Mouse (Mus musculus) spleen, postnatal 14 days (tissue): ENCODE data around the gene S1pr4.
A peak's percentile ranks its signal among the peaks of the same experiment; 100 is the strongest.

ENCODE experiments used
- DNase-seq, 2 experiments: peaks; one replicate each; pipeline ENCODE4 v3.0.0; 2021 to 2022; ENCODE audit warnings: low spot score in 2 of 2

S1pr4 gene

GRCm38 (mm10) chr10:81464405-81465264 is 35.3 kb downstream of the S1pr4 start:
- DNase-seq: peak; percentile 14 to 31

GRCm38 (mm10) chr10:81463531-81463930 is 36.4 kb downstream of the S1pr4 start:
- DNase-seq: no peak

DNA sequence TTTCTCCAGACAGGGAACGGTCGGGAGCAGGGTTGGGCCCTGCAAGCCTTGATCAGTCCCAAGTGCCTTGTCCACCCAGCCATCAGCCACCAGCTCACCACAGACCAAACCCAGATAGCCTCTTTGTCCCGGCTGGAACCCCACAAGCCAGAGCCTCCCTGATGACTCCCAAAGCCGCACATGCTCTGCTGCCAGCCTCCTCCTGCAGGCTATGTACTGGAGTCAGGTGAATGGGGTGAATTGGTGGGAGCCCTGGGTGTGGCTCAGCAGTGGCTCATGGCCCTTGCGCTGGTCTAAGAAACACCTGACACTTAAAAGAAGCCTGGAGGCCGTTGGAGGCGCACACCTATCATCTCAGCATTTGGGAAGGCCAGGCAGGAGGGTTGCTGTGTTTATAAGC is 37.0 kb downstream of the S1pr4 start:
- peak in 1 of 2 experiments; percentile 6 for DNase-seq

DNA sequence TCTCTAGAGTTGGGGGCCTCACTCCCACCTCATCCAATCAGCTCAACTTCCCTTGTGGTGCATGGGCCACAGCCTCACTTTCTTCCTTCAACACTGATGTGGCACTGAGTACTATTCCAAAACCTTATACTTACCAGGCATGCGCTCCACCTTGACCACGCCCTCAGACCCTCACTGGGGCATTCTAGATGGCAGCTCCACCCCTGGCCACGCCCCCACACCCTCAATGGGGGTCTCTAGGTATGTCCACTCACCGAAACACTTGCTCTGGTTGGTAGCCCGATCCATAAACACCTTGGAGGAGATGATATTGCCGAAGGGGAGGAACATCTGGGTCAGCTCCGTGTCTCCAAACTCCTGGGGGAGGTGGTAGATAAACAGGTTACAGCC is 37.5 kb downstream of the S1pr4 start:
- DNase-seq: no peak

- DNase-seq: no peak
Observed at GRCm38 (mm10) chr10:81461673-81462414, 38.1 kb downstream of the S1pr4 start.

DNA sequence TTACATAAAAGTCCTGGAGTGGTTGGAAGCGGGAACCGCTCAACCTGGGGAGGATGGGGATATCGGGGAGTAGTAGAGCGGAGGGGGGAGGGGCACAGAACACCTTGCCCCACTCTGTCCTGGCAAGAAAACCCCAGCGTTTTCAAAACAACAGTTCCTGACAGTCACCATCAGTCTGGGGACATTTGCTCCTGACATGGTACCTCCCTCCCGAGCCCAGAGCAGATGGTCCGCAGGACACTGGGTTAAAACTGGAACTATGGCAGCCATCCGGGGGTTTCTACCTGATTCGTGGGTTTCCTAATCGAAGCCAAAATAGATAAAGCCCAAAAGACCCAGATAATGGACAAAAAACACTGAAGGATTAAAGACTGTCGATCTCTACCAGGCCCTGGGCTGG is 39.0 kb downstream of the S1pr4 start:
- DNase-seq: no peak

DNA sequence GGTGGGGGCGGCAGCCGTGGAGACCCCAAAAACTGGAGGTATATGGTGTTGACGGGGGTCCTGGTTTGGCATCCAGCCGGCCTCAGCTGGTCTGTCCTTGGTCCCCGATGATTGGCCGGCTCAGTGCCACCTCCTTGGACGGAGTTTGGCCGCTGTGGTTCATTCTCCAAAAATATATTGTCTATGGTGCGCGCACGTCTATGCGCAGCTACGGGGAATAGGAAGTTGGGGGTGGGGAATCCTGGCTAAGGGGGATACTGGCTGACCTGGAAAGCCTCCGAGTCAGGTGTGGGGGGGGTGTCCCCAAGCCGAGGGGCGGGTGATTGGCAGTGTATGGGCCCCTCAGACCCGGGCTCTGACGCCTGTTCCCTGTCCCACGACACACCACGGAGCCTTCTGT is 39.5 kb downstream of the S1pr4 start:
- DNase-seq: no peak

GRCm38 (mm10) chr10:81459399-81459798 is 40.5 kb downstream of the S1pr4 start:
- no peak for DNase-seq

GRCm38 (mm10) chr10:81458267-81458666 is 41.7 kb downstream of the S1pr4 start:
- DNase-seq: no peak

DNA sequence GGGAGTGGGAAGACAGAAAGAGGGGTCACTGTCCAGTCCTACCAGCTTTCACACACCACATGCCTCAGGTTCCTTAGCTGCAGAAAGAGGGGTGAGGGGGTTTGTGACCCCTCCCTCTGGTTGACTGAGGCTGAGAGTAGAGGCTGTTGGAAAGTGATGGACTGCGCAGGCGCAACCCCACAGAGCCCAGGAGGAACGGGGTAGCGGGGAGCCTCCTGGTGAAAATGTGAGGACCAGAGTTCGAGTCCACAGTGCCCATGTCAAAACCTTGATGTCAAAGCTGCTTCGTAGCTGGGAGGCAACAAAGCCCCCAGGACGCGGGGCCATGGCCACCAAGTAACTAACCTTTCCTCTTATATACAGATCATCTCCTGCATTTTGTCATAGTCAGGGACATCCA is 42.3 kb downstream of the S1pr4 start:
- no peak for DNase-seq

DNA sequence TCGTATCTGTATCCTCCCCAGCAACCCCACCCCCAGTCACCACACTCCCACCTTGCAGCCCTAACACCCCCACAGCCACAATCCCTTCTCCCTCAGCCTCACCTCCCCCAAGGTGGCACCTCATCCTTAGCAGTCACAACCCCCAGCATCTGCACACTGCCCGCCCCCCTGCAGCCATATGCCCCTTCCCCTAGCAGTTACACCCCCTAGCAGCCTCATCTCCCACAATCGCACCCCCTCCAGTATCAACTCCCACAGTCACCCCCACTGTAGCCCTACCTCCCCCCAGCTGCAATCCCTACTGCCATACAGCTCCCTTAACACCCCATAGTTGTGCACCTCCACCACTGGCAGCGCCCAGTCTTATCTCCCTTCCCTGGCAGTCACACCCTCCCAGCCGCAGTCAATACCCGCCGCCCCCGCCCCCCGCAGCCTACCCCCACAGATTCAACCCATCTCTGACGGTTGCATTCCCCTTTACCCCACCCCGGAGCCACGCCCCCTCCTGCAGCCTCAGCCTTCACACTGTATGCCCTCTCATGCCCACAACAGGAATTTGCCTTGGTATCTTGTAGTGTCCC is 42.9 kb downstream of the S1pr4 start:
- DNase-seq: no peak

GRCm38 (mm10) chr10:81455181-81455895 is 44.6 kb downstream of the S1pr4 start, which contains the start of gene Nfic:
Gene Nfic (minus strand): TSS chr10:81455635.
- DNase-seq: peak in 1 of 2 experiments; percentile 6

GRCm38 (mm10) chr10:81454106-81454505 is 45.8 kb downstream of the S1pr4 start:
- no peak for DNase-seq

DNA sequence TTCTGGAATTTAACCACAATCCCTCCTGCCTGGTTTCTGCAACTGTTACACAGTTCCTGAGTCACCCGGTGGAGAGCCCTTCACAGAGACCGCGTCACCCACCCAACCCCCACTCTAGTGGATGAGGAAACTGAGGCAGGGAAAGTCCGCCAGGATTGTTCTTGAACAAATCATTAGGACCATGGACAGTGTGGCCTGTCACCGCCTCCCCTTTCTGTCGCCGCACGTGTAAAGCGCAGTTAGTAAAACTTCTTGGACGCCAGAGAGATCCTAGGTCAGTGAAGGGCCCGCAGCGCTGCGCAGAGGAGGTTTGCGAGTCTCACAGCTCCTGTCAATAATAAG is 47.0 kb downstream of the S1pr4 start:
- DNase-seq: no peak

GRCm38 (mm10) chr10:81452237-81452946 is 47.5 kb downstream of the S1pr4 start:
- DNase-seq: no peak

DNA sequence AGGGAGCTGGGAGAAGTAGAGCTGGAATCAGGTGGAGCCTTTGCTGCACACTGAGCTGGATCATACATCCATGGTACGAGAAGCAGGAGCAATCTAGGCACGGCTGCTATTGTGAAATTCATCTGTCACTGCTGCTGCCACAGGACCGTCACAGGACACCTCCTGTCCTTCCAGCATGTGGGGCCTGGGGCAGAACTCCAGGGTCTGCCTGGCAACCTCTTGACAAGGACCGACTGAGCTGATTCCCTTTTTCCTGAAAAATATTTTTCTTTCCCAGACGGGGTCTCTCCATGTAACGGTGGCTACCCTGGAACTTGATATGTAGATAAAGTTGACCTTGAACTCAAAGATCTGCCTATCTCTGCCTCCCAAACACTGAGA is 48.6 kb downstream of the S1pr4 start:
- DNase-seq: no peak

DNA sequence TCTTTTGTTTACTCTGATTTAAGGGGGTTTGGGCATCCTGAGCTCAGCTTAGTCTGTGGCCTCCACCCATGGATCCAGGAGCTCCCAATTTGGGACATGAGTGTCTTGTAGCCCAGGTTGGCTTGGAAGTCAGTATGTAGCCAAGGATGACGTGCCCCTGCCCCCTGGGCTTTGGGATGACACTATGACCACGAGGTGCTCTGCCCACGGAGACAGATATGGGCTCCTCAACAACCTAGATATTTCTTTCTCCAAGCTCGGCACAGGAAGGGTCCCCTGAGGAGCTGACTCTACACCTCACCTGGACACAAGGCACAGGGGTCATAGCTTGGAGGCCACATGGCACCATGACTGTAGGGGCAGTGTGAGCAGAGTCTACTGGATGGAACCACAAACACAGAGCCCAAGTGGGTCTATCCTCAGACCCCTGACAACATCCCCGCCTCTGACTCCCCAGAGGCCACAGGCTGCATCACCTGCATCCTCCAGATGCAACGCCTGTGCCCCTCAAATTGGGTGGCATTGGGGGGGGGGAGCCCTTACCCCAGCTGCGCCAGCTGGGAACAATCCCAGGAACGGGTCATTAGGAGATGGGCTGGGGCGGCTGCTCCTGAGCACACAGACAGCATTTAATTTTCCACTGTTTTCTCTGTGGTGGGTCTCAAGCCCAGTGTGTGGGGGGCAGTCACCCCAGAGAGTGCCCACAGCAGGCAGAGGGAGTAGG is 49.1 kb downstream of the S1pr4 start:
- DNase-seq: no peak

- DNase-seq: peak; percentile 54 to 81
Observed at GRCm38 (mm10) chr10:81450140-81450539, 49.8 kb downstream of the S1pr4 start.
